Mouse (Mus musculus) adrenal gland, adult 8-10 months (tissue): ENCODE measurements around the gene Me1. TPM values are rescaled to one million over a fixed set of nuclear protein-coding genes. Genes with fewer than 3 reads are reported as not detected.
"Not testable (repeated sequence)": the region's sequence is repeated elsewhere in the genome, so short reads cannot be mapped to it uniquely, and the experiment has no call there.

Experiments
- DNase-seq: peaks from one replicate; pipeline ENCODE4 v3.0.0; 2022
- total RNA-seq, 4 experiments: library from RNA; stranded (reverse); gene quantifications; 2 replicates each; pipeline ENCODE4 v1.2.4; 2022

Gene Me1
- total RNA-seq, 4 experiments from 2014 or later, result 1,151 to 1,951 (median 1,592) TPM

DNA sequence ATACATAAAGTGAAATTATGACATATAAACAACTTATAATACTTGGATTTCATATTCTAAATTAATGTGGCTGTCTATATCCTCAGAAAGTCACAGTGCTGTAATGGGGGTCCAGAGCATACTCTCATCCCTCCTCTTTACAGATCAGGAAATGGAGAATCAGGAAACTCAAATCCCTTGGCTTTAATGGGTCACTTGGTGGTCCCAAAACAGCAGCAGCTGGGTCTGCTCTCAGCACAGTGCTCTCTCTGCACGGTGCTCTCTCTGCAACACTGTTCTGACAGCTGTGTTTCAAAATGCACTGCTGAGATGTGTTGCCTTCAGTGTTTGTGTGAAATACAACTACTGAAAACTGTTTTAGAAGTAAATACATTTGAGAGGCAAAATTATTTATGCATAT, 43.6 kb downstream of the Me1 start:
- no peak for DNase-seq

- DNase-seq, result no peak
Observed at GRCm38 (mm10) chr9:86651254-86651653, 44.5 kb downstream of the Me1 start.

DNA sequence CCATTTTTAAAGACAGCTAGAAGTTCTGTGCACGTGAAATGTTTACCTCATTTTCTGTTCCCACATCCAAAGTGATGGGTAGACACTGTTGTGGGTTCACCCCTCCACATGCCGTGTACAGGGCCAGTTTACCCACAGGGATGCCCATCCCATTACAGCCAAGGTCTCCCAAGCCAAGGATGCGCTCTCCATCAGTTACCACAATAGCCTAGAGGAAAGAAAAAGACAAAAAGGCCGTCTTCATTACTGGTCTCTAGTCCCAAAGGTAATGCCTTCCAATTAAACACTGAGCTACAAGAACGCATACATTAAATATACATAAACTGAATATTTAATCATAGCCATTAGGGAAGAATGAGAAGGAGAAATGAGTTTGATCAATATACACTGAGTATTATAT, 44.9 kb downstream of the Me1 start:
- DNase-seq, result no peak

- DNase-seq, result no peak
Observed at GRCm38 (mm10) chr9:86647931-86648550, 47.7 kb downstream of the Me1 start.

GRCm38 (mm10) chr9:86646807-86647206, 48.9 kb downstream of the Me1 start:
- no peak for DNase-seq

GRCm38 (mm10) chr9:86643497-86643896, 52.3 kb downstream of the Me1 start:
- no peak for DNase-seq

DNA sequence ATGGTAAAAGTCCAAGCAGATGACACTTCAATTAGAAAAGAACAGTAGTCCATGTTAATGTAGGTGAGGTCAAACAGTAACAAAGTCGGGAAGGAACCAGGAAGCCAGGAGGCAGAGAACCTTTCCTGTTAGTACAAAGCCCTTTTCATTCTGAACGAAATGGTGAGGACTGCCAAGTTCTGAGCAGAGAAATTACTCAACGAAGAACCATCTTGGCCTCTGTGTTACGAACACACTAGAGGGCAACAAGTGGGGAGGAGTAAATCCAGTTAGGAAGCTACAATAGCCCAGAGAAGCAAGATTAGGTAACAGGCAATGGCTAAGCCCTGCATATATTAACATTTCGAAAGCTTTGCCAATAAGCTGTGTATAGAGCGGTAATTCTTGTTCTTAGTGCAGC, 57.0 kb downstream of the Me1 start:
- no peak for DNase-seq

GRCm38 (mm10) chr9:86631153-86631552, 64.6 kb downstream of the Me1 start:
- DNase-seq, result no peak

GRCm38 (mm10) chr9:86630352-86630931, 65.3 kb downstream of the Me1 start:
- no peak for DNase-seq

DNA sequence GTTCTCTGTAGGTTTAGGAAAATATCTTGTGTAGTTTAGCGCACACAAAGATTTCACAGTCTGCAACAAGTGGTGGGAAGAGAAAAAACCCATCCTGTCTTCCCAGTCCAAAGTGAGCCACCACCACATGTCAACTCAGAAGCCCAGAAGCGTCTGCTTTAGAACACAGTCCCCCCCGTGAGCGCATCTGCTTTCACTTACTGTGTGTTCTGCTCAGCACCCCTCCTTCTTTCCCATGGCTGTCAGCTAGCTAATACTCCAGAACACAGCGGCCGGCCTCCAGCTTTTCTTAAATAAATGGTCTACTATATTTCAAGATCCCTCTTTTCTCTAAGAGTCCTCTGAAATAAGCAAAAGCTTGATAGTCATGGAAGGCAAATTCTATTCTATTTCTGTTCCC, 66.4 kb downstream of the Me1 start:
- no peak for DNase-seq

DNA sequence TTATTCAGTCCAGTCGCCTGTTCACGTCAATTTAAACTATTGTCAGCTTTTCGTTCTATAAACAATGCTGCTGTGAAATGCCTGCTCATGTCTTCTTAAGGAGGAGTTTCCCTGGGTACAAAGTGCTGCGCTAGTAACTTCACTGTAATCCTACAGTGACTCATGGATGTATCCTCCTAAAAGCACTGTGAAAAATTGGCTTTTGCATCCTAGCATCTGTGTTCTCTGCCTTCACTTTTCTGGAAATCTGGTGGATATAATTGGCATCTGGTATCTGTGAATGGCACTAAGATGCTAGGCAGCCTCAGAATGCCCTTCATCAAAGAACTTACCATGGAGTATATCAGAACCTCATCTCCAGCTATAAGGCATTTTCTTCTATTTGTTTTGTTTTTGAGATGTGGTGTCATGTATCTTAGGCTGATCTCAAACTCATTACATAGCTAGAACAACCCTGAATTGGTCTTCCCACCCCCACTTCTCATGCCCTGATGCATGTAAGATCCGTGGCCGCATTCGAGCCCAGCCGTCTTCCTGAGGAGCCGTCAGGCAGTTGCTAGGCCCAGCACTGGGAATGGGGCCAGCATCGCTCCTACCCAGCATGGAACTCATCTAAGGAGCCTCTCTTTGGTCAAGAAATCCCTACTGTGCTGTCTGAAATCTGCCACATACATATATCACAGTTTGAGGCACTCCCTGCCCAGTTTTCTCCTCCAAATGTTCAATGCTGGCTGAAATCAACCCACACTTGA, 67.8 kb downstream of the Me1 start:
- DNase-seq, result no peak

GRCm38 (mm10) chr9:86626906-86627305, 68.8 kb downstream of the Me1 start:
- no peak for DNase-seq

- DNase-seq, result no peak
Observed at GRCm38 (mm10) chr9:86624781-86625180, 71.0 kb downstream of the Me1 start.

GRCm38 (mm10) chr9:86624039-86624438, 71.7 kb downstream of the Me1 start:
- DNase-seq, result no peak

DNA sequence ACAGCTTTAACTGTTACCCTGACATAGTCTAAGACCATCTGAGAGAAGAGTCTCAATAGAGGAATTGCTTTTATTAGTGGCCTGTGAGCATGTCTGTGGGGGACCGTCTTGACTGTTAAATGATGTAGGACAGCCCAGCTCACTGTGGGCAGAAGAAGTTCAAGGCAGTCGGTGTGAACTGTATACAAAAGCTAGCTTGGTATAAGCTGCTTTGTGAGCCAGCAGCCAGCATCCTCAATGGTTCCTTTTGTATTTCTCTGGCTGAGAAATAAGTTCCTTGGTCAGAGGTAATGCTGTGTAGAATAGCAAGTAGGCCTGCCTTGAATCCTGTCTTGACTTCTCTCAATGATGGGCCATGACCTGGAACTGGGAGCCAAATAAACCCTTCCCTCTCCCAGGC, 73.7 kb downstream of the Me1 start:
- no peak for DNase-seq

DNA sequence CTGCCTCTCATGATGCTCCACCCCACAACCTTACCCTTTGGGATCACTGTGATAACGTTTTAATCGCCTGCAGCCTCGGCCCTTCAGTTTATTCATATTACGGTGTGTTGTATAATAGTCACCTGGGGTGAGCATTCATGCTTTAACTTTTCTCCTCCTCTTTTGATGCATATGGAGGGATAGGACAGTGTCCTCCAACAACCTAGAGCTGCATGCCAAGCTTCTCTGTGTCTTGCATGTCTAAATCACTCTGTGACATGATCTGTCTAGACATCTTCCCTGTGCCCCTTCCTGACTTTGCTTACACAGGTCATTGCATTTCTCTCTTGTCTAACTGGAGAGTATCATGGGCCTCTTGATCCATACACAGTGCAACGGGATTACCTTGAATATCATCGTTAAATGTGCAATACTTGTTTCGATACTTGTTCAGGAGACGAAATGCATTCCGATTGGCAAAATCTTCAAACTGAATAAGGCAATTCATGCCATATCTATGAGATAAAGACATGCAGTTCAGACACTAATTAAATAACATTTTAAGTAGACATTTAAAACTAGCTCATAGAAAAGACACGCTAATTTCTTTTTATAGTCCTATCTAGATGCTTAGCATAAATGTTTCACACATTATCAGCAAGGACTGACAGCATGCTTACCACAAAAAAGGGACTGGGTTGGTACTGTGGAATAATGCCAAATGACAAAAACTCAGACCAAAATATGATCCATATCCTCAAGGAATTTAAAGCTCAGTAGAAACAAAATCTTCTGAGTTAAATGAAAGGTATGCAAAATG, 76.2 kb downstream of the Me1 start:
- DNase-seq, result no peak

DNA sequence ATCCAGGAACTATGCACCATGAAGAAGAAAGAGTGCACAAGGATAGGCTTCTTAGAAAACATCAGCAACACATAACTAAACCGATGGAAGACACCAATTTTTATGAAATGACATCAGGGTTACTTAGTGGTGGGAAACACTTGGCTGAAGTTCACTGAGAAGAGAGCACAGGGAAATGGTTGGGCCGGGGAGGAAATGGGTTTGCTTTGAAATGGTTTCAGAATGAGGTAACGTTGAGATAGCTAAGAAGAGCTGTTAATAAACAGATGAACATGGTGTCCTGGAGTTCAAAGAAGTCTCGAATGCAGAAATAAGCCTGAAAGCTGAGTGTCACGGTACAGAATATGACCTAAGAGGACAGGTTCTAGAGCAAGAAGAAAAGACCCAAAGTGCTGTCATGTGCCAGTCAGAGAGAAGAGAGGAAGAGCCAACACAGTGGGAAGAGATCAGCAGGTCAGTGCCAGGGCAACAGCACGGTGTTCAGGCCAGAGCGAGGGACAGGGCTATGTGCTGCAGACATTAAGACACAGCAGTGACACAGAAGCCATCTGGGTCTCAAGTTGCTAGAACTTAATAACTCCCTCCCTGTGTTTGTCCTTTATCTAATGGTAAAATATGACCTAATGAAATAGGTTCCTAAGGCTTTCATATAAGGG, 77.8 kb downstream of the Me1 start:
- DNase-seq, result no peak

DNA sequence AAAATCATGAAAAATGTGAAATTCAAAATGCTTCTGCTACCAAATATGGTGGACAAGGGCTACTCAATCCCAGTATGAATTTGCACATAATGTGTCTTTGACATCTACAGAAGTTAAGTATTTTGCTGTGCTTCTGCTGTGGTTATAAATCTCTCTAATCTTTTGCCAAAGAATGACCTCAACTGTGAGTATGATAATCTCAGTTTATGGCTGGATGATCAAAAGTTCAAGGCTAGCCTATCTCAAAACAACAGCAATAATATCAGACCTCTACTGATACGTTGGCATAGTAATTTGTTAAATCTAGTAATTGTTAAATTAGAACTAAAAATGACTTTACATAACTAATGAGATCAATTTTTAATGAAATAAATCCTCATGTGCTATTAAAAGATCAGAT, 80.0 kb downstream of the Me1 start:
- no peak for DNase-seq

GRCm38 (mm10) chr9:86612091-86612490, 83.7 kb downstream of the Me1 start:
- no peak for DNase-seq

DNA sequence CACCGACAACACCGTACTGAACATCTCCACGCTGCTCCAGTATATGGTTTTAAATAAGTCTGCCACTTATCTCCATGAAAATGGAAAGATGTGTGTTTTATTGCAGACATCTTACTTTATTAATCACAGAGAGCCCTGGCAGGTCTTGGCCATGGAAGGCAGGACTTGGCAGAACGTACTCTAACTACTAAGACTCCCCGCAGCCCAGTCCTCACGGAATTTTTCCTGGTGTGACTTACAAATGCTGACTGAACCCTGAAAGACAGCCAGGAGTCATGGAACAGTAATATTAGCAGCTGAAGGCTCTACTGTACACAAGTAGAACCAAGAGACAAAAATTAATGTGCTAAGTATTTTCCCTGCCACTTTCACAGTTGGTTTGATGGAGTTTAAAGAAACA, 90.0 kb downstream of the Me1 start:
- DNase-seq, result no peak

- DNase-seq, result no peak
Observed at GRCm38 (mm10) chr9:86599723-86600303, 95.9 kb downstream of the Me1 start.

DNA sequence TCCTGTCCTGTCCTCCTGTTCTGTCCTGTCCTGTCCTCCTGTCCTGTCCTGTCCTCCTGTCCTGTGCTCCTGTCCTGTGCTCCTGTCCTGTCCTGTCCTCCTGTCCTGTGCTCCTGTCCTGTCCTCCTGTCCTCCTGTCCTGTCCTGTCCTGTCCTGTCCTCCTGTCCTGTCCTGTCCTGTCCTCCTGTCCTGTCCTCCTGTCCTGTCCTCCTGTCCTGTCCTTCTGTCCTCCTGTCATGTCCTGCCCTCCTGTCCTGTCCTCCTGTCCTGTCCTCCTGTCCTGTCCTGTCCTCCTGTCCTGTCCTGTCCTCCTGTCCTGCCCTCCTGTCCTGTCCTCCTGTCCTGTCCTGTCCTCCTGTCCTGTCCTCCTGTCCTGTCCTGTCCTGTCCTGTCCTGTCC, 98.8 kb downstream of the Me1 start:
- DNase-seq, result not testable (repeated sequence)
